Mouse (Mus musculus): ENCODE data around the gene Olfr503. TPM values are rescaled to one million over a fixed set of nuclear protein-coding genes. Genes with fewer than 3 reads are reported as not detected.
"Not testable (repeated sequence)": the region's sequence is repeated elsewhere in the genome, so short reads cannot be mapped to it uniquely, and the experiment has no call there.

Olfr503 gene
- total RNA-seq (2021), result not detected in 2 replicates
- long read RNA-seq, experiment 1, result 0 reads
- long read RNA-seq, experiment 2, result 0 reads

DNA sequence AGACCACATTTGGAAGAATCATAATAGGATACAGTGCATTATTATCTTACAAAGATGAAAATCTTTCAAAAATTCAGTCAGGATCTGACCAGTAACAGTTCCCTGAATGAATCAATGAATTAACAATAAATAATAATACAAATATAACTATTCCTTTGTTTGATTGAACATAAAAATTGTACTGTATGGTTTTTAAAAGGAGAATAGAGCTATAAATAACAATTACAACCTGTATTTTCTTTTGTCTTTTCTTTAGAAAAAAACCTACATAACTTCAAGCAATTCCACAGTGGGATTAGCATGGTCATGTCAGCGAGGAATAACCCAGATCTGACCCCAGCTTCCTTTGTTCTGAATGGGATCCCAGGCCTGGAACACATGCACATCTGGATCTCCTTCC lies at the start of gene Olfr503:
TSS of gene Olfr503 (plus strand) at position 301 of the 400 bp plus-strand sequence.
- DNase-seq, result not testable (repeated sequence)

DNA sequence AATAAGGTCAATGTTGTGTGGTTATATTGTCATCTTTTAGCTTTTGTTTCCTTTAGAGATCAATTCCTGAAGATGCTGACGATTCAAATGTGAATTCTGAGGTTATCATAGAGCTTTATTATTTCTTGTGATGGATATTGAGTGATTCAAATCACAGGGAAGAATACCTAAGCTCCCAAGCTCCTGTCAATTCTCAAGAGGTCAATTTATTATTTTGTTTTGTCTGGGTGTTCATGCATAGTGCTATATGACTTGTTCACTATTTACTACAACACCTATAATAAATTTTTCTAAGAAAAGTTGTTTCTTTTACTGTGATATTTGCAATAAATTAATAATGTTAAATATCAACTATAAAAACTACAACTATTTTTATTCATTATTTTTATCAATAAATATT lies 19.4 kb upstream of the Olfr503 start, which contains the start of gene Olfr502:
TSS of gene Olfr502 (minus strand) at position 101 of the 400 bp plus-strand sequence.
- DNase-seq, result no peak

DNA sequence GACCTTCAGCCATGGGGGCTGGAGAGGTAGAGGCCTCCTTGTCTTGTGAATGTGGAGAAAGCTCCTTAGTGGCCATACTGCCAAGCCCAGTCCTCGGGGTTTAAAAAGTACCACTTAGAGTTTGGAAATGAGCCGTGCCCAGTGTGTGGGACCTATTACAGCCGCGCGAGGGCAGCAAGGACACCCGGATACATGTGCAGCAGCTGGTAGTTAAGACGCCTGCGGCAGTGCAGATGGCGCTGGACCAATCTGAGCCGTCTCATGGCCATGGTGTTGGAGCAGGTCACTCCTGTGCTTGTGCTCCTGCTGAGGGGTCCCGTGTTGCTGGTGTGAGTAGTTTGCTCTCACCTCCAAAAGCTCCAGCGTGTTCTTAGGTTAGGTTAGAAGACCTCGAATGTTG lies 1.9 kb upstream of the Olfr503 start:
- DNase-seq, result no peak

DNA sequence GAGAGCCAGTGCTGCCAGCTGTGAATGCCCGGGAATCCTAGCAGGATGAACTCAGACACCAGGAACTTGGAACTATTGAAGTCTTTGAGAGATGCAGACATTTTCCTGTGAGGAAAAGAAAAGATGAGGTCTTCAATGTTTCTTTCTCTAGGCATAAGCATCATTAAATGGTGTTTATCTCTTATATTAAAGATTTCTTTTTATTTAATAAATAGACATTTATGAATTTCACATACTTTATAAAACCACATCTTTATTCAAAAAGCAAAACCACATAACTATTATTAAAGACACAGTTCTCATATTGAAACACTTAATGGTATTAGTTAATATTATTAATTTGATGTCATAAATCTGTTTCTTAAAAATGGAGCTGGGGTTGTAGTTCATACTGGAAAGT lies 21.4 kb downstream of the Olfr503 start, which contains the start of gene Olfr504:
TSS of gene Olfr504 (minus strand) at position 101 of the 400 bp plus-strand sequence.
- DNase-seq, result no peak

DNA sequence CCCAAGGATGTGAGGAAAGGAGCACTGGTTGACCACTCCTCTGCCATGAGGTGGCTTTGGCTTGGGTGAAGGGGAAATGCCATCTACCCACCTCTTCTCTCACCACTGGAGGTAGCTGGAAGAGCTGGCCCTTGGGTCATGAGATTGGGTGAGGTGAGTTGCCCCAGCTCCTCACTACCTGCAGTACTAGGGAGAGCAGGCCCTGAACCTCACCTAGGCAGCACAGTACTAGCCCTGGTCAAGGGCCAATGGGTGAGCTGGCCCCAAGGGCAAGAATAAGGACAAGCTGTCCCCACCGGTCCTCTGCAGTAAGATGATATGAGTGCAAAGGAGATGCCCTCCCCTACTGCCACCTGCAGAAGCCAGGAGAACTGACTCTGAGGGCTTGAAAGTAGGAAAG lies 45.5 kb downstream of the Olfr503 start:
- no peak for DNase-seq

Other genes with a start within 250 kb of the Olfr503 start
- gene Olfr491, start 231.1 kb upstream of the Olfr503 start, total RNA-seq (2021), result not detected in 2 replicates
- gene Olfr492, start 220.9 kb upstream of the Olfr503 start, total RNA-seq (2021), result not detected in 2 replicates
- not detected in 2 replicates for gene Olfr493, start 197.5 kb upstream of the Olfr503 start, total RNA-seq (2021)
- not detected in 2 replicates for gene Olfr494, start 179.2 kb upstream of the Olfr503 start, total RNA-seq (2021)
- not detected in 2 replicates for gene Olfr495, start 151.4 kb upstream of the Olfr503 start, total RNA-seq (2021)
- not detected in 2 replicates for gene Olfr497, start 124.1 kb upstream of the Olfr503 start, total RNA-seq (2021)
- not detected in 2 replicates for gene Olfr498, start 79.2 kb upstream of the Olfr503 start, total RNA-seq (2021)
- gene Olfr502, start 19.5 kb upstream of the Olfr503 start, total RNA-seq (2021), result not detected in 2 replicates
- gene Olfr504, start 21.3 kb downstream of the Olfr503 start, total RNA-seq (2021), result not detected in 2 replicates
- not detected in 2 replicates for gene Olfr506, start 66.3 kb downstream of the Olfr503 start, total RNA-seq (2021)
- gene Olfr507, start 77.3 kb downstream of the Olfr503 start, total RNA-seq (2021), result not detected in 2 replicates
- gene Olfr508, start 85.5 kb downstream of the Olfr503 start, total RNA-seq (2021), result not detected in 2 replicates
- not detected in 2 replicates for gene Olfr509, start 107.4 kb downstream of the Olfr503 start, total RNA-seq (2021)
- gene Olfr510, start 121.9 kb downstream of the Olfr503 start, total RNA-seq (2021), result not detected in 2 replicates
- gene Olfr512, start 168.8 kb downstream of the Olfr503 start, total RNA-seq (2021), result not detected in 2 replicates
- gene Olfr513, start 206.4 kb downstream of the Olfr503 start, total RNA-seq (2021), result not detected in 2 replicates

All from adrenal gland, postnatal 14 days (tissue).